Mouse (Mus musculus): Measurements from ENCODE around the gene Spred2.

- no peak for TF ChIP-seq POLR2A (IDR thresholded peaks at IDR 0.05; ENCODE audit: insufficient read depth, low read depth, low read length)
- no peak for TF ChIP-seq CTCF (IDR thresholded peaks at IDR 0.05; ENCODE audit: insufficient read depth, low read depth, low read length)
Measured at GRCm38 (mm10) chr11:19890700-19891406, 33.3 kb upstream of the Spred2 start.
